Comparison of ENCODE assay signal across 27 mouse cellular contexts in genomic region chr13:41295886-41296285, GRCm38 (mm10). TPM values are rescaled to one million over a fixed set of nuclear protein-coding genes. Genes with fewer than 3 reads are reported as not detected.
DNase-seq lines count a peak whose midpoint lies in the region; ATAC-seq and TF ChIP-seq lines count a peak whose summit lies in the region.
"Had no signal": no experiment of that assay in that cellular context is flagged by ENCODE, and none has a peak within 500 bp of the region (broad histone marks: within the 10 kb centered on the region; RNA-seq: fewer than 3 reads in every experiment).

No protein-coding gene starts in this region.

- no peak for TF ChIP-seq EP300 in lung, postnatal 0 days (IDR thresholded peaks at IDR 0.05)

- no peak overlapping the region for H3K4me2 ChIP-seq in lung, postnatal 0 days (replicated peaks; ENCODE audit: low read depth, low read length)
- peak overlapping the region; percentile 29 for H3K4me2 ChIP-seq in embryonic facial prominence, embryonic 13.5 days
- H3K4me2 ChIP-seq: intestine, embryonic 15.5 days; kidney, embryonic 15.5 days; limb, embryonic 12.5 days; liver, embryonic 12.5 days; lung, embryonic 14.5 days; midbrain, embryonic 15.5 days had no signal

- H3K4me3 ChIP-seq in lung, postnatal 0 days (ENCODE audit: low read depth, low read length), result no peak overlapping the region
- no peak overlapping the region for H3K4me3 ChIP-seq in embryonic facial prominence, embryonic 13.5 days
- H3K4me3 ChIP-seq: erythroblast, embryonic 14.5 days; intestine, embryonic 15.5 days; kidney, embryonic 15.5 days; limb, embryonic 12.5 days; liver, embryonic 12.5 days; megakaryocyte, embryonic 14.5 days; midbrain, embryonic 15.5 days had no signal

- WGBS in lung, postnatal 0 days, result 49% methylated on average over 6 of the region's 6 CpGs
- 45% methylated on average over 6 of the region's 6 CpGs for WGBS in embryonic facial prominence, embryonic 13.5 days

- no peaks in the 10 kb centered on the region for H3K27me3 ChIP-seq in lung, postnatal 0 days (replicated peaks; ENCODE audit: insufficient read depth, low read length)
- H3K27me3 ChIP-seq in embryonic facial prominence, embryonic 13.5 days, result no peaks in the 10 kb centered on the region
- H3K27me3 ChIP-seq: intestine, embryonic 15.5 days; kidney, embryonic 15.5 days; limb, embryonic 12.5 days; liver, embryonic 12.5 days; midbrain, embryonic 15.5 days had no signal

- TF ChIP-seq CTCF in lung, postnatal 0 days (IDR thresholded peaks at IDR 0.05), result no peak

- no peaks in the 10 kb centered on the region; the same call in 1 of the 2 replicates for H3K4me1 ChIP-seq in lung, postnatal 0 days (ENCODE audit: insufficient read depth, low read depth, low read length)
- peaks cover 12% of the 10 kb centered on the region for H3K4me1 ChIP-seq in embryonic facial prominence, embryonic 13.5 days
- H3K4me1 ChIP-seq: intestine, embryonic 15.5 days; limb, embryonic 12.5 days; liver, embryonic 12.5 days; midbrain, embryonic 15.5 days had no signal

- no peaks in the 10 kb centered on the region for H3K9me3 ChIP-seq in lung, postnatal 0 days (ENCODE audit: low read length)
- H3K9me3 ChIP-seq in embryonic facial prominence, embryonic 13.5 days, result no peaks in the 10 kb centered on the region
- H3K9me3 ChIP-seq: intestine, embryonic 15.5 days; kidney, embryonic 15.5 days; limb, embryonic 12.5 days; liver, embryonic 12.5 days; megakaryocyte, embryonic 14.5 days; midbrain, embryonic 15.5 days had no signal

- peak; percentile 5 for DNase-seq in gastrocnemius, adult 18-20 months (ENCODE audit: low spot score)
- no peak for DNase-seq in gastrocnemius, adult 8-10 months (ENCODE audit: low spot score in 2 of 2)
- peak; percentile 37 to 55 for DNase-seq in heart, adult 9 months (ENCODE audit: low spot score in 2 of 2)
- no peak for DNase-seq in heart, postnatal 4 days
- DNase-seq in lung, postnatal 0 days (ENCODE audit: low spot score), result no peak
- DNase-seq in lung, postnatal 14 days, result no peak
- no peak for DNase-seq in Muller cell, postnatal 12 days (ENCODE audit: inconsistent ontology term)
- DNase-seq: adrenal gland, postnatal 14 days; cerebellum, adult 11-12 months; lung, embryonic 14.5 days; right cerebral cortex, adult 18-20 months had no signal

- 0 out of 2 replicates have a peak, but pooled peaks have one; percentile 27 for ATAC-seq in lung, postnatal 0 days
- no peak for ATAC-seq in embryonic facial prominence, embryonic 13.5 days (ENCODE audit: insufficient number of reproducible peaks, insufficient read depth, low FRiP score, low TSS enrichment, low read depth)
- ATAC-seq: CD4-positive, CD25-positive, alpha-beta regulatory T cell, adult 4 months; forebrain, embryonic 14.5 days; intestine, embryonic 15.5 days; liver, embryonic 12.5 days; midbrain, embryonic 15.5 days had no signal

- H3K36me3 ChIP-seq in lung, postnatal 0 days (ENCODE audit: insufficient read depth, low read length), result no peaks in the 10 kb centered on the region
- no peaks in the 10 kb centered on the region for H3K36me3 ChIP-seq in embryonic facial prominence, embryonic 13.5 days
- H3K36me3 ChIP-seq: intestine, embryonic 15.5 days; kidney, embryonic 15.5 days; limb, embryonic 12.5 days; liver, embryonic 12.5 days; midbrain, embryonic 15.5 days had no signal

- H3K27ac ChIP-seq in lung, postnatal 0 days (ENCODE audit: low read length), result no peak overlapping the region
- no peak overlapping the region for H3K27ac ChIP-seq in embryonic facial prominence, embryonic 13.5 days
- H3K27ac ChIP-seq: intestine, embryonic 15.5 days; kidney, embryonic 15.5 days; limb, embryonic 12.5 days; liver, embryonic 12.5 days; midbrain, embryonic 15.5 days had no signal

- no peak overlapping the region for H3K9ac ChIP-seq in lung, postnatal 0 days (replicated peaks; ENCODE audit: low read depth)
- no peak overlapping the region for H3K9ac ChIP-seq in embryonic facial prominence, embryonic 13.5 days
- H3K9ac ChIP-seq: intestine, embryonic 15.5 days; kidney, embryonic 15.5 days; limb, embryonic 12.5 days; liver, embryonic 12.5 days; lung, embryonic 14.5 days; midbrain, embryonic 15.5 days had no signal

RNA-seq across cellular contexts. Expression of gene Gm17364, which starts 22.1 kb away (rescaled TPM):
- not detected for total RNA-seq in gastrocnemius, adult 18-20 months (2021)
- total RNA-seq in gastrocnemius, adult 8-10 months (2022), result not detected
- not detected for total RNA-seq in heart, postnatal 4 days (2021)
- polyA plus RNA-seq in lung, postnatal 0 days (2015; fragmentation: Nextera tagmentation; extraction: Ambion mirVana), result not detected in 2 replicates
- not detected in 2 replicates for polyA plus RNA-seq in embryonic facial prominence, embryonic 13.5 days (2015; fragmentation: Nextera tagmentation; extraction: Ambion mirVana)
- total RNA-seq: adrenal gland, postnatal 14 days; ES-E14; granulocyte monocyte progenitor cell, adult 5-6 weeks; hematopoietic stem cell, adult 5-6 weeks; layer of hippocampus, postnatal 14 days; left cerebral cortex, postnatal 10 days had no signal
- polyA plus RNA-seq: brain, embryonic 14.5 days; CD4-positive, CD25-positive, alpha-beta regulatory T cell, adult 4 months; erythroblast, embryonic 14.5 days; forebrain, embryonic 14.5 days; intestine, embryonic 15.5 days; kidney, embryonic 15.5 days; limb, embryonic 12.5 days; liver, embryonic 12.5 days; lung, embryonic 14.5 days; midbrain, embryonic 15.5 days had no signal

RNA-seq across cellular contexts. Expression of gene Smim13, which starts 46.2 kb away (rescaled TPM):
- 10 to 100 TPM; 37.3 to 37.5 TPM for total RNA-seq in gastrocnemius, adult 18-20 months (2021)
- 10 to 100 TPM; 37.3 to 49.1 (median 39.6) TPM for total RNA-seq in gastrocnemius, adult 8-10 months (2022)
- 10 to 100 TPM; 17.4 to 18.5 TPM for total RNA-seq in heart, postnatal 4 days (2021)
- 8.2 and 9.0 TPM in 2 replicates for polyA plus RNA-seq in lung, postnatal 0 days (2015; fragmentation: Nextera tagmentation; extraction: Ambion mirVana)
- polyA plus RNA-seq in embryonic facial prominence, embryonic 13.5 days (2015; fragmentation: Nextera tagmentation; extraction: Ambion mirVana), result 16.0 and 17.1 TPM in 2 replicates

Comparison
In these comparisons a context has a peak if more than half of its experiments do, and no peak if none do; other contexts are left out.
1. DNase-seq: peak in gastrocnemius, adult 18-20 months (single experiment) and heart, adult 9 months (2 of 2); none in gastrocnemius, adult 8-10 months (0 of 2), heart, postnatal 4 days (single experiment), lung, postnatal 0 days (single experiment), lung, postnatal 14 days (single experiment) and Muller cell, postnatal 12 days (single experiment).